Mouse (Mus musculus): ENCODE results near the gene Susd4.
A peak's percentile ranks its signal among the peaks of the same experiment; 100 is the strongest.

Gene Susd4

DNA sequence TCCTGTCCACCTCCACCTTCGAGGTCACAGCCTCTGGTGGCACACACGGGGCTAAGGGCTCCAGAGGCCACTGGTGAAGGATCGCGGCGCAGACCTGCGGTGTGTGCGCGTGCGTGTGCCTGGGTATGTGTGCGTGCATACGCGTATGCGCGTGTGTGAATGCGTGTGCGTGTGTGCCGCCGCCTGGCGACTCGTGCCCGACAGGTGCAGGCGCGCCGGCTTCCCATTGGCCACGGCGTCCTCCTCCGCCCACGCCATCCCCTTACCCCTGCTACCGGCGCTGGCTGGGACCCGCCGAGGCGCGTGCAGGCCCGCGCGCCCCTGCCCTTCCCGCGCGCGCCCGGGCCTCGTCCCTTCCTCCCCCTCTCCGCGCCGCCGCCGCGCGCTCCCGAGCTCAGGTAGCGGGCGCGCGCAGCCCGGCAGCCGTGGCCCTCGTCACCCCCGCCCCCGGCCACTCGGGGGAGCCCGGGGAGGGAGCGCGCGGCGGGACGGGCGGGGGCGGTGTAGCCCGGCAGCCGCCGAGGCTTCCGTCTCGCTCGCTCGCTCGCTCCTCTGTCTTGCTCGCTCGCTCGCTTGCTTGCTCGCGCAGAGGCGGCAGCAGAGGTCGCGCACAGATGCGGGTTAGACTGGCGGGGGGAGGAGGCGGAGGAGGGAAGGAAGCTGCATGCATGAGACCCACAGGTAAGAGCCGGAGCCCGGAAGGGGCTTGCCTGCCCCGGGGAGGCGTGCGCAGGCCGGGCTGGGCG, at the start of gene Susd4:
Gene Susd4 (plus strand): TSS at position 145 of the 746 bp plus-strand sequence.
- peak; percentile 91 for DNase-seq

DNA sequence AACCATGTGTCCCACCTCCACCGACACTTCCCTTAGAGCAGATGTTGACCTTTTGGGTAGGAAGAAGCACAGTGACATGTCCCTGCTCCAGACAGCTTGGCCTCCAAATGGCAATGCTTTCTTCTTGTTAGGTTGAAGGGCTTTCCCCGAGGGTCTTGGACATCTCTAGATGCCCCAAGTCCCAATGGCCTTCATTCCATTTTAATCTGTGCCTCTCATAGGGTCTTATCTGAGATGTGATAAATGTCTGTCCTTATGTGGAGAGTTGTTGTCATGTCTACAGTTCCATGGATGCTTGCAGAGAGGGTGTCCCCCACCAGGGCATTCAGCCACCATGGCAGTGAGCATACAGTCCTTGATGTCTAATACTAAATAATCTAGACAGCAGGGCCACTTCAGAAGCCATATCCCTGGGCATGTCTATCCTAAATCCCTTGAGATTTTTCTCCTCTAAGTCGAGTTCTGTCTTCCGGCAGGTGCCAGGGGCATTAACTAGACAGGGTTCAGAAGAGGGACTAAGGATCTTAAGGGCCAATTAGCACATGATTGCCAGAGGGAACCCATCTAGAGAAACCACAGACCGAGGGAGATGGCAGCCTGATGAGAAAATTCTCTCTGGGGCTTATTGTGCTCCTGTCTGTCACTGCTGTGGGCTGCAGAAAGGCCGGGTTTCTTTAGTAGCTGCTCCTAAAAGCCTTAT, 49.3 kb upstream of the Susd4 start:
- no peak for DNase-seq

DNA sequence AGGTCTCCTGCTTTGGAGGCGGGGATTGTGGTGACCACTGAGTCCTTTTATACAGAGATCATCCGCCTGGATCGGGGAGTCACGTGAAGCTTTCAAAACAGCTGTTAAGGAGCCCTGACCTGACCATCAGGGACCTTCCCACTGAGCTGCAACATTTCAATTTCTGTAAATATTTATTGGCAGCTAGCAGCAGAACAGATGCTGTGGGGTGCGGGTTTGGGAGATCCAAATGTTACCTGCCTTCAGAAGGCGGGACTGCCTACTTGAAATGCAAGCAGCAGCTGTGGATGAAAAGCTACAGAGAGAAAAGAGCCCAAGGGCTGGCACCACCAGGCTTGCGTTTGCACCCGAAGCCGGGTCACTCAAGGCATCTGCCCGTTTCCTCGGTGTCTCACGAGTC, 36.1 kb upstream of the Susd4 start:
- peak; percentile 32 for DNase-seq

DNA sequence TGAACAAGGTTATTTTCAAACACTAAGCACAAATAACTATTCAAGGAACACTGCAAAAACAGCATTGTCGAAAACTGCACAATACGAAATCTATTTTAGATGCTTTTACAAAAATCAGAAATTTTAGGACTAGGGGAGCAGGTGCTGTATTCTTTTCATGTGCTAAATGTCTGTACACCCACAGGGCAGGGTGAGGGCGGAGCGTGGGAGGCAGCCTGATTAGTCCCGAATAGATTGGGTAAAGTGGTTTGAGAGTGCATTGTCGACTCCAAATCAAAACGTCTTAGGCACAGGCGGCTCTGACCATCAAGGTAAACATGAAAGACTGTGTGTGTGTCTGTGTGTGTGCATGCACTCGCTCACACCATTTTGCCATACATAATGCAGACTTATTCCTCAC, 34.7 kb upstream of the Susd4 start:
- DNase-seq = peak; percentile 56

DNA sequence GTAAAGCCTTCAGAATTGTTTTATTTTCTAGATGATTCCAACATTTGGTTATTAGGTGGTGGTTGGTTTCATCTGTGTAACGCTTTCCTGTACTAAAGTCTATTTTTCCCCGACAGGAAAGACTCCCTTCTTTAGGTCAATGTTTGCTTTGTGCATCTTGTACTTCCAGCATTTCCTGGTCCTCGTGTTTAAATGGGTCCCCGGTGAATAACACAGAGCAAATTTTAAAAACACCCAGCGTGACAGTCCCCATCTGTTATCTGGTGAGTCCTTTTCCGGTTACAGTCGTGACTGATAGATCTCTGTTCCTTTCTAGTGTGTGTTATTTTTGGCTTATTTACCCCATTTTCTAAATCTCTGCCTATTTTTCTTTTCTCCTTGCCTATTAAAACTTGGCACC, 31.0 kb upstream of the Susd4 start:
- DNase-seq = no peak

DNA sequence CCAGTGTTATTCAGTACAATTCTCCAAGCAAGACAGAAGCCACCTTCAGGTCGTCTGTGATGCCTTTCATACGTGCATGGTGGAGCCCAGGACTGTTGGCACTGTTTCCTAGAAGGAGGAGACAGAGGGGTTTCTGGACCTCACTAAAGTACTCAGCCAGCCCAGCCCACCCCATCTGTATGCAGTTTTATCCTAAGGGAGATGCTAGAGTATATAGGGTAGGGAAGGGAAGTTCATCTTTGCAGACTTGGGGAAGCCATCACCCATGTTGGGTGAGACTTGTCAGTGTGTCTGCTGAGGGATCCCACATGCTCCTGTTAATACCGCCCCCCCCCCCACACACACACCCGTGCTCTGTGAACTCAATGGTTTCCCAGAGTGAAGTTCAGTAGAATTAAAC, 27.8 kb upstream of the Susd4 start:
- DNase-seq = no peak

DNA sequence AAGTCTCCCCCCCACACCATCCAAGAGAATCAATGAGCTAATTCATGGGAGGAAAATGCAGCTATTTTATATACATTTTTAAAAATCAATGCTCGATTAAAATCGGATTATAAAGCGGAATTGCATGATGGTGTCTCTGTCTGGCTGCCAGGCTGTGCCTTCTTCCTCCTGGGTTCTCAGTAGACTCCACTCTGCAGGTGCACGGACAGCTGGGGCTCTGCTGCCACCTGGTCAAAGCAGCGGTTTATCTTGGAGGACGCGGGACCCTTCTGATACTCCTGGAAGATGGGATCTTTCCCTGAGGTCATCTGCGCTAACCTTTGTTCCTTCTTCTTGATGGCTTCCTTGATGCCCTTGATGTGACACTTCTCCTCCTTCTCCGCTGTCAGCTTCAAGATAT, 16.6 kb upstream of the Susd4 start:
- no peak for DNase-seq

DNA sequence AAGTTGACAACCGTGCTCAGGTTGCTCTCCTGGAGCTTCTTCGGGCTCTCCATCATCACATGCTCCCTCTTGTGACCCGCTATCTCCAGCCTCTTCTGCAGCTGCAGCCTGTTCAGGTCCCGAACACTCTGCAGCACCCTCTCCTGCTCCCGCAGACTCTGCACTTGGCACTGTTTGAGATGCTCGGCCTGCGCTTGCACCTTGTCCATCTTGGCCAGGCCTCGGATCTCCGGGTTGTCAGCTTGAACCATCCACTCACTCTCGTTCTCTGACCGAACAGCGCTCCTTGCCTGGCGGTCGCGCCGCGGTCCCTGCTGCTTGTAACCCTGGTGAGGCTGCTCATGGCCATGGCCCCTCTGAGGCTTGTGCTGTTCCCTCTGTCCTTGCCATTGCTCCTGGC, 15.8 kb upstream of the Susd4 start:
- no peak for DNase-seq

DNA sequence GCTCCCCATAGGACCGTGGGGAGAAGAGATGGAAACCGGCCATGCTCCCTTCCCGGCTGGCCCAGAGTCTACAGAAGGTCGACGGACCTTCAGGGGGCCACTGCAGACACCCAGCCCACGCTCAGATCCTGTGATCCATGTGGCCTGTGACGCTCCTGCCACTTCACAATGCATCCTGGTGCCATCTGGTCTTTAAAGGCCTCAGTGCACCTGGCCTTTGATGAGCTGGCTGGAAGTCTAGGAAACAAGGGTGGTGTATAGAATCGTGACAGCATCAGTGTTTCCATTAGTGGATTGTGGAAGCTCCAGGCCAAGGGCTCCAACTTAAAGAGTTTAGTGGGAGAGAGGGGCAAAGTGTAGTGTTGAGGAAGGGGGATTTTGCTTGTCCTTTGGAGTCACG, 14.6 kb upstream of the Susd4 start, which contains the start of gene Ccdc185:
Gene Ccdc185 (minus strand): TSS at position 101 of the 400 bp plus-strand sequence.
- DNase-seq = no peak

DNA sequence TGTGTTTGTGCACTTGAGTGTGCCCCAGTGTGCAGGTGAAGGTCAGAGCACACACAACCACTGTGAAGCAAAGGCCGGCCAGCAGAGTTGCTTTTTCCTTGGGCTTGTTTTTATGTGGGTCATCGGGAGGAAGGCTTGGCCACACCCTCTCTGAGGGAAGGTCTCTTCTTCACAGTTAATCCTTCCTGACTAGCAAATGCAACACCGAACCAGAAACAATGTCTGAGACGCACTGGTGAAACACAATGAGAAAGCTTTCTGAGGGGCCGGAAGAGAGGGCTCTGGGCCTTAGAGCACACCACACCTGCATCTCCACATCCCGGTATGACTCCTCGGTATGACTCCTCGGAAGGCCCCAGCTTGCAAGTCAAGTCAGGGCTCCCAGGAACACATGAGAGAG, 12.4 kb upstream of the Susd4 start:
- no peak for DNase-seq

DNA sequence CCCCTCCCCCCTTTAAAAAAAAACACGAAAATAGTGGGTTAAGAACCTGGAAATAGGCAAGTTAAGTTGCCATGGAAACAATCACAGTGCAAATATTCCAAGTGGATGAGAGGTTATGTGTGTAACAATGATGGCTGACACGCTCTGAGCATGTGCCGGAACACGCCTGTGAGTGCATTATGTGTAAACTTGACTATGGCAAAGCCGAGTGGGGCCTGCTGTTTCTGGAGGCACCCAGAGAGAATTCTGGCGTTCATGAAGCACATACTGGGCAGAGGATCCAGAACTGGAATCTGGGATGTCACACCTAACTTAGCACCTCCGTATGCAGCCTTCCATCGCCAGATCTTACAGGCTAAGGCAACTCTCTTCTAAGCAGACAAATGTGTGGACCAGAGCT, 10.0 kb upstream of the Susd4 start:
- peak; percentile 24 for DNase-seq

DNA sequence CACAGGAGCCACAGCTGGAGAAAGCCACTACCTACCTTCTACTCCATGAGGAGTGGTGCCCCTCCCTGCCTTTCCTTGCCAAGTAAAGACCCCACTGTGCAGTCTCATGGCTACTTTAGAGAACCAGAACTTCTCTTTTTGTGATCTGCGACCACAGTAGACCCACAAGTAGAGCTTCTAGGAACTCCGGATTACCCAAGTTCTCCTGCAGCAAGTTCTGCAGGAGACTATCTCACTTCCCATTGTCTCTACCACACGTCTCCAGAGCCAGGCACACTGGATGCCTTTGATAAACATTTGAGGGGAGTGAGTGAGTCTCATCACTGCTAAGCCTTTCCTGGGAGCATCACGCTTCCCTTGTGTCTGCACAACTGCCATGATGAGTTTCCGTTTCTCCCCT, 8.8 kb upstream of the Susd4 start:
- no peak for DNase-seq

DNA sequence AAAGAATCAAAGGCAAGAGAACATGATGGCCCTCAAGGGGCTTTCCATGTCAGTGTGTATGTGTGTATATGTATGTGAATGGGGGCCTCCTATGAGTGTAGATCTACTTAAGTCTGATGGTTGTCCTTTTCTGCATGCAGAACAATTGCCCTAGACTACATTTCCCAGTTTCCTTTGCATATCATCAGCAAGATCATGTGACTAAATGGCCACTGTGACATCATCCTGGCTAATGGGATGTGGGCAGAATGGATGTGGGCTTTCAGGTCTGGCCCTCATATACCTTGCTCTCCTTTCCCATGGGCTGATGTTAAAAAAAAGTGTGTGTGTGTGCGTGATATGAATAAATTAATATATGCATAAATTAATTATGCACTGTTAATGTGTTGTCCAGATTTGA, 4.9 kb upstream of the Susd4 start:
- no peak for DNase-seq

DNA sequence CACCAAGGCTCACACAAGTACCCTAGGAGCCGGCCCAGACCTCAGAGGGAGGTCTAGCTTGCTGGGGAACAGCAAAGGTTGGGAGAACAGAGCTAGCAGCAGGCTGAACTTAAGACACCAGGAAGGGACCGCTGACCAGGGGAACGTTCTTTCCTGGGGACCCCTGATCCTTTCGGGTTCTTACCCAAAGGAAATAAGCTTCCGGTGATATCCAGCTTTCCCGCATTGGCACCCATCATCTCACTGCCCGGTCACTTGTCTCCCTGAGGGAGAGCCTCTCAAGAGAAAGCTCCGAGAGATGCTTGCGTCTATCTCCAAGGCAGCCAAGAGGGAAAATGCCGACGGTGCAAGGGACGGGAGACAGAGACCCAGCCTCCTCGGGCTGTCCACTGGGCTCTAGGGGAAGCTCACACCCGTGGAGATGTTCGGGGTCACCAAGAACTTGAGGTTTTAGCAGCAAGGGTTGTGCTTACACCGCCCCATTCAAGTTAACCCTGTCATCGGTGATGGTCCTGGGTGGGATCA, 407 bp upstream of the Susd4 start:
- DNase-seq = no peak

DNA sequence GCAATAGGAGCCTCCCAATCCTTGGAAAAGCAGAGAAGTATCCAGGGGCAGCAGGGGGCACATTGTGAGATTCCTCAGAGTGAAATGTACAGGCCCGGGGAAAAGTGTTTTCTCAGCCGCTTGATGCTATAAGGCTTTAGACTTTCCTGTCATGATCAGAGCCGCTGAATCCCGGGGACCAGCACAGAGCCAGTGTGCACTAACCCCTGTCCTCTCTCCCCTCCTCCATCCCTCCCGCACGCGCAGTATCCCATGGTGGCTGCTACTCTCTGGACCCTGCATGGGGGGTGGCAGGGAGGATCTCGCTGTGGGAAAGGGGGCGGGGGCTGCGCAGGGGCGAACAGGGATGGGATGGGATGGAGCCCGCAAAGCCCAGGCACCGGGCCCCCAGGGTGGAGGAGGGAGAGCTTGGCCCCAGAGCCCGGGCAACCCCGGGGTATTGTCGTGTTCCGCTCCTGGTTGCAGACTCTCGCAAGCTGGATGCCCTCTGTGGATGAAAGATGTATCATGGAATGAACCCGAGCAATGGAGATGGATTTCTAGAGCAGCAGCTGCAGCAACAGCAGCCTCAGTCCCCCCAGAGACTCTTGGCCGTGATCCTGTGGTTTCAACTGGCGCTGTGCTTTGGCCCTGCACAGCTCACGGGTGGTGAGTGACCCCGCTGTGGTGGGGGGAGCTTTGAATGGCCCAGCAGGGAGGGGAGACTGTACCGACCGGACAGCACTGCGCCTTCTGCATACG, 1.1 kb downstream of the Susd4 start:
- peak; percentile 12 for DNase-seq

DNA sequence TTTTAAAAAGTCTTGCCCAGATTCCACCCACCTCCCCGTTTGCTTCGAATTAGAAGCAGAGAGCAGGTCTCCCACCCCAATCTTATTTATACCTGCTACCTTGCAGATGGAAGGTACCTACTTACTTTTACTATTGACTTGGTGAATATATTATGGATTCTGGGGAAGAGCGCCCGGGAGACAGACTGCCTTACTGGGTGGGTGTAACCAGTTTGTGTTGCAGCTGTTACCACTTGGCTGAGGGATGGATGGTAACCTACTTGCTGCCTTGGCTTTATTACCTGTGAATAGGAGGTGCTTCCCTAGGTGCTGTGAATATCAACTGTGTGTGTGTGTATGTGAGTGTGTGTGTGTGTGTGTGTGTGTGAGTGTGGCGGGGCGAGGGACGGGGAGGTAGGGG, 11.9 kb downstream of the Susd4 start:
- peak; percentile 30 for DNase-seq

DNA sequence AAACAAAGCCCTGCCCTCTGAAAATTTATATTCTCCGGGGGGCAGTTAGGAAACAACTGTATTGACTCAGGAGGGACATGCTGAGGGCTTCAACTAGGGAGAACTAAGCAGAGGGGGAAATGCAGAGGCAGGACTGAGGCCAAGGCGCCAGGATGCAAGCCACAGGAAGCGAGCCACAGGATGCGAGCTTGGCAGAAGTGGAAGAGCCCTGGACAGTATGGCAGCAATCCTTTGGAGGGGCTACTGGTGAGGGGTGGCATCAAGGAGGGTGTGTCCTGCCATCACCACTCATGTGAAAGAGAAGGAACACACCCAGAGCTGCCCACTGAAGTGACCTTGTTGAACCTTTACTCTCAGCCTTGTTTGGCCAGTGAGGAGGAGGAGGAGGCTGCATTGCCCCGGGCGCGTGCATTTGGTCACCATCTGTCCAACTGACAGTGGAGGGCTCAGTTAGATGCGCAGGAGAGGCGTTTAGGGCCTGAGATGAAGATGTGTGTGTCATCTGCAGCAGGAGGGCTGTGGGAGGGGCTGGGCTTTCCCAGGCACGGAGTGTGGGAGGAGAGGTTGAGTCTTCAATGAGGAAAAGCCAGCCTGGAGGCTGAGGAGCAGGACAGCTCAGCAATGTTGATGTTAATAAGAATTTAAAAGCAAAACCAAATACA, 13.2 kb downstream of the Susd4 start:
- DNase-seq = no peak

DNA sequence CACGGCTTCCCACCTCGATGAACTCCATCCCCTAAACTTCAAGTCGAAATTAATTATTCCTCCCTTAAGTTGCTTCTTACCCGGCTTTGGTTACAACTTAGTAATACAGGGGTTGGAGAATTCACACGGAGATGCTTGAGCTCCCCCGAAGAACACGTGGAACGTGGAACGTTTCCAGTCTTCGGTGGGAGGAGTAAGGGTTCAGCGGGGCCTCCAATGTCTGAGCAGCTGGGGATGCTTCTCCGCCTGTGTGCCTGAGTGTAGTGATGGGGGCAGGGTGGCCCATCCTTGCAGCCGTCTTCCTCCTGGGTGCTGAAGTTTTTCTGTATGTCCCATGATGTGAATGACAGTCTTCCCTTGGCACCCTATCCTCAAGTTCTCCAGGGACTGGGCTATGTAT, 14.6 kb downstream of the Susd4 start:
- no peak for DNase-seq

DNA sequence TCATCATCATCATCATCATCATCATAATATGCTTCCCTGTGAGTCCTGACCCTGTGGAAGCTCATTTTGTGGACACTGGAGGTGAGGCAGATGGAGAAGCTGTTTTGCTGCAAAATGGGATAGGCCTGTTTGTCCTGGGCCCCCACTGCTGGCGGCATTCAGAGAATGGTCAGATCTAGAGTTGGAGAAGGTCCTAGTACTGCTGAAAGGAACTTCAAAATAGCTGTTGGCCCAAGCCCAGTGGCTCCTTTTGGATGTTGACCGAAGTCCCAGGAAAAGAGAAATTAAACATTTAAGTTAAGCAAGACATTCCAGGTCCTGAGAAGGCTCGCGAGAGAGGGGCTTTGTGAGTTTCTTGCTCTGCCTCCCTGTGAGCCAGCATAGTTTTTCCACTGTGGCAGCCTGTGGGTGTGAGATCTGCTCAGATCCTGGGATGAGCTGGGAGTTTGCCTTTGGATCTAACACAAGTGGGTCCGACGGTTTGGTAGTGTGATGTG, 15.4 kb downstream of the Susd4 start:
- no peak for DNase-seq

DNA sequence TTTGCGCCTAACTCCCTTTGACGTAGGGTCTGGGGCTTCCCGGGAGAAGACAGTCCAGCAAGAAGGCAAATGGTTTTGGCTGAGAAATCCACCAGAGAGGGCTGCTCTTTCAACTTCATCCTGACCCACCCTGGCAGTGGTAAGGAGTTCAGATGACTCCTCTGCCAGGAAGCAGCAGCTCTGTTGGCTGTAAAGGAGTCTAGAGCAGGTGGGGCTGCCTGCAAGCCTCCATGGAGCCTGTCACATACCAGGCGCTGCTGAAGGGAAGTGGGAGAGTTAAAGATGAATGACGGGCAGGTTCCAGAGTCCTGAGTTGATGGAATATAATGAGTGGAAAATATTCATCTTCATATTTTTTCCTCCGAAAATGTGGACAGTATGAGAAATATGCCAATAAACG, 20.1 kb downstream of the Susd4 start:
- no peak for DNase-seq

DNA sequence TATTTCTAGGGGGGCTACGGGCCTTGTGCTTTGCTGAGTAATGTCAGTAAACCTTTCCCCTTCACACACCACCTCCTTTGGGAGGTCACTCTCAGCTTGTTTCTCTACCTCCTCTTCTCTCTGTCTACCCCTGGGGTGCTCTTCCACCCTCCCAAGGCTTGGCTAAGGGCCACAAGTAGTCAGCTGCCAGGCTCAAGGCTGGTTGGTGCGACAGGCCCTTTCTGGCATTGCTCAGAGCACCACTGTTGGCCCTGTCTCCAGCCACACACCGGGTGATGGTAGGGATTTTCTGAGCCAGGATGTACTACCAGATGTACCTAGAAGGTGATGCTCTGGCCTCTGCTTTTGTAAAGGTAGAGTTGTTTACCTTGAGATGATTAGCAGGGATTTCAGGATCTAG, 21.1 kb downstream of the Susd4 start:
- DNase-seq = no peak

DNA sequence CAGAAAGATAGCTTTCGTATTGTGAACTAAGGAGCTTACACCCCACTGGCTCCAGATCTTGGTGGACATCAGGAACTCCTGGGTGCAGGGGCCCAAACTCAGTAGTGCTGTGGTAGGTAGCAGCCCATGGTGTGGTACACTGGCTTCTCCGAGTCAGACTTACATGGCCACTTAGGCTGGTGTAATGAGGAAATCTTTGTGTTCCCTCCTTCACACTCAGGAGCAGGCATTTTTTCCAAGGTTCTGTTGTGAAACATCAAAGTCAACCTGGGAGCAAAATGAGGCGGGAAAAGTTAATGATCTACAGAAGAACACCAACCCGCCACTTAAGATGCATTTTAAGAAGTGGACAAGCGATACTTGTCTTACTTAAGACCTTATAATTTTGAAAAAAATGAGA, 21.8 kb downstream of the Susd4 start:
- no peak for DNase-seq

DNA sequence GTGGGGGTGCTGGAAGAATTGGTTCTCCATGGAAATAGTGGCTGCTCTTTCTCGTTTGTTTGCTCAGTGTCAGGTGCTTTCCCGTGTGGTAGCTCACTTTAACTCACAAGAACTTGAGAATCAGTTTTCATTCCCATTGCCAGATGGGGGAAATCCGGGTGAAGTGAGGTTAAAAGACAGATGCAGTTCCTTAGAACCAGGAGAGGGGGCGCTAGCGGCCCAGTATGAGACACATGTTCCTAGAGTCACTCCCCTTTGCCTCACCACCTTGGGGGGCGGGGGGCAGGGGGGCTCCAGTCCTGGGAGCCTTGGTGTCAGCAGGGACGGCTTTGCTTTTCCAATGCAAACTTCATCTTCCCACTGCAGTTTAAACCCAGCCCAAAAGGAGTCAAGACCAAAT, 23.4 kb downstream of the Susd4 start:
- DNase-seq = no peak
